Mouse (Mus musculus) forebrain, embryonic 10.5 days (tissue): ENCODE data around the gene Galr3. TPM values are rescaled to one million over a fixed set of nuclear protein-coding genes. Genes with fewer than 3 reads are reported as not detected.
"Not testable (repeated sequence)": the region's sequence is repeated elsewhere in the genome, so short reads cannot be mapped to it uniquely, and the experiment has no call there.

ENCODE experiments used
- DNase-seq: peaks from one replicate; pipeline ENCODE4 v3.0.0-alpha.2; 2017; ENCODE audit warnings: low spot score; ENCODE audit errors: extremely low spot score
- H3K27ac ChIP-seq: fragments of 300-500 bp; sonication (generic); 2 replicates; pipeline ENCODE4 v1.5.1; 2016; ENCODE audit warnings: mild to moderate bottlenecking
- H3K27me3 ChIP-seq: fragments of 300-500 bp; sonication (generic); 2 replicates; pipeline ENCODE4 v1.6.1; 2016; ENCODE audit warnings: mild to moderate bottlenecking; ENCODE audit not compliant: poor library complexity, severe bottlenecking
- H3K36me3 ChIP-seq: fragments of 300-500 bp; sonication (generic); replicated peaks from 2 replicates; pipeline ENCODE4 v1.6.1; 2016; ENCODE audit warnings: mild to moderate bottlenecking, moderate library complexity
- H3K4me1 ChIP-seq: fragments of 300-500 bp; sonication (generic); 2 replicates; pipeline ENCODE4 v1.6.1; 2016
- H3K4me3 ChIP-seq: fragments of 300-500 bp; sonication (generic); 2 replicates; pipeline ENCODE4 v1.5.1; 2016; ENCODE audit warnings: mild to moderate bottlenecking, moderate library complexity
- H3K9me3 ChIP-seq: fragments of 300-500 bp; sonication (generic); 2 replicates; pipeline ENCODE4 v1.6.1; 2016; ENCODE audit warnings: mild to moderate bottlenecking, moderate library complexity
- WGBS: fragments of 180-500 bp; shearing (Covaris S2); methylation state at CpG from one replicate; pipeline ENCODE4 v1.1.7; 2016; 5-methylcytosine and 5-hydroxymethylcytosine counted together
- polyA plus RNA-seq: library from polyadenylated mRNA; unstranded; fragments of >200 nt; fragmentation: Nextera tagmentation; extraction: Ambion mirVana; gene quantifications from 2 replicates; pipeline ENCODE4 v1.2.1, GENCODE M21; 2016

Galr3 gene
- polyA plus RNA-seq, 1 experiment from 2014 or later = not detected

DNA sequence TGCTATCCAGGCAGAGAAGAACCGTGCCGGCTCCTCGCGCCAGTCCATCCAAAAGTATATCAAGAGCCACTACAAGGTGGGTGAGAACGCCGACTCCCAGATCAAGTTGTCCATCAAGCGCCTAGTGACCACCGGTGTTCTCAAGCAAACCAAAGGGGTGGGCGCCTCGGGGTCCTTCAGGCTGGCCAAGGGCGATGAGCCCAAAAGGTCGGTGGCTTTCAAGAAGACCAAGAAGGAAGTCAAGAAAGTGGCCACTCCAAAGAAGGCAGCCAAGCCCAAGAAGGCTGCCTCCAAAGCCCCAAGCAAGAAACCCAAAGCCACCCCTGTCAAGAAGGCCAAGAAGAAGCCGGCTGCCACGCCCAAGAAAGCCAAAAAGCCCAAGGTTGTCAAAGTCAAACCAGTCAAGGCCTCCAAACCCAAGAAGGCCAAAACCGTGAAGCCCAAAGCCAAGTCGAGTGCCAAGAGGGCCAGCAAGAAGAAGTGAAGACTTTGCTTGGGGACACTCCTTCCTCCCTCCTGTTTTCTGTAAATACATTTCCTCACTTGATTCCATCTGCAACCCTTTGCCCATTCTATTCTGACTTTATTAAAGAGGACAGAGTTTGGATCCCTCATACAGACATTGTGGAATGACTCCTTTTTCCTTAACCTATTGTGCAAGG, 12.7 kb upstream of the Galr3 start:
- H3K36me3 ChIP-seq = no peaks in the 10 kb centered on the region; the same call in 1 of the 2 replicates
- 35% methylated on average over 16 of the region's 16 CpGs for WGBS
- peaks cover 71% of the 10 kb centered on the region for H3K4me1 ChIP-seq
- H3K27ac ChIP-seq = peak overlapping the region; percentile 99
- no peaks in the 10 kb centered on the region for H3K9me3 ChIP-seq
- H3K4me3 ChIP-seq = peak overlapping the region; percentile 73
- peak; percentile 43 for DNase-seq
- peaks cover 32% of the 10 kb centered on the region for H3K27me3 ChIP-seq

DNA sequence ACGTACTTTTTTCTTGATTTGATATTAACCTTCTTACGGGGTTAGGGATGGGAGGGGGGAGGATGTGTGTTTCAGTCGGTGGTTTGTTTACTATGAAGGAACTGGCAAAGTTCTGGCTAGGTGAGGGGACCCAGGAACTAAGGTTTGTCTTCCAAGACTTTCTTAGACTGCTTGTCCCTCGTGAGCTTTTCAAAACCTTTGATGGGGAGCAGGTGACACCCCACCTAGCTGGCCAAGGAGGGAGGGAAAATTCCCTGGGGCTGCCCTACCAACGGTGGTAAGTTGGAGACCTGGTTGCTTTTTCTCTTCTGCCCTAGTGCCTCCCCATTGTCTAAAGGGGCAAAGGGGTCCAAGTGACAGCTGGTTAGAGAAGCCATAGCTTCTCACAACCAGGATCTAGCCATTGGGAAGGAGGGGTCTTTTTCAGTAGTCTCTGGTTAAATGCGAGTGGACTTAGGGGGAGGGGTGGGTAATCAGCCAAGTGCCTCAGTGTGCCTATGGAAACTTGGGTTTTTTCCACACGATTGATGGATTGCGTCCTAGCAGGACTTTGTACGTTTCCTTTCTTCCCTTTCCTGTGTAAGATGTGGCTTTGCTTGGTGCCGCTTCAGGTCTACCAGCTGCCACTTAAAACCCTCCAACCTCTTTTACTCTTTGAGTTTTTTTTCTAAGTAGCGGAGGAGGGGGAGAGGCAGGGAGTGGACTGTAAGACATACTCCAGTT, 12.0 kb upstream of the Galr3 start:
- no peaks in the 10 kb centered on the region for H3K9me3 ChIP-seq
- DNase-seq = peak; percentile 33
- peak overlapping the region; percentile 73 for H3K4me3 ChIP-seq
- peaks cover 71% of the 10 kb centered on the region for H3K4me1 ChIP-seq
- no peaks in the 10 kb centered on the region; the same call in 1 of the 2 replicates for H3K36me3 ChIP-seq
- 19% methylated on average over 11 of the region's 11 CpGs for WGBS
- H3K27me3 ChIP-seq = peaks cover 29% of the 10 kb centered on the region
- H3K27ac ChIP-seq = peak overlapping the region; percentile 99

DNA sequence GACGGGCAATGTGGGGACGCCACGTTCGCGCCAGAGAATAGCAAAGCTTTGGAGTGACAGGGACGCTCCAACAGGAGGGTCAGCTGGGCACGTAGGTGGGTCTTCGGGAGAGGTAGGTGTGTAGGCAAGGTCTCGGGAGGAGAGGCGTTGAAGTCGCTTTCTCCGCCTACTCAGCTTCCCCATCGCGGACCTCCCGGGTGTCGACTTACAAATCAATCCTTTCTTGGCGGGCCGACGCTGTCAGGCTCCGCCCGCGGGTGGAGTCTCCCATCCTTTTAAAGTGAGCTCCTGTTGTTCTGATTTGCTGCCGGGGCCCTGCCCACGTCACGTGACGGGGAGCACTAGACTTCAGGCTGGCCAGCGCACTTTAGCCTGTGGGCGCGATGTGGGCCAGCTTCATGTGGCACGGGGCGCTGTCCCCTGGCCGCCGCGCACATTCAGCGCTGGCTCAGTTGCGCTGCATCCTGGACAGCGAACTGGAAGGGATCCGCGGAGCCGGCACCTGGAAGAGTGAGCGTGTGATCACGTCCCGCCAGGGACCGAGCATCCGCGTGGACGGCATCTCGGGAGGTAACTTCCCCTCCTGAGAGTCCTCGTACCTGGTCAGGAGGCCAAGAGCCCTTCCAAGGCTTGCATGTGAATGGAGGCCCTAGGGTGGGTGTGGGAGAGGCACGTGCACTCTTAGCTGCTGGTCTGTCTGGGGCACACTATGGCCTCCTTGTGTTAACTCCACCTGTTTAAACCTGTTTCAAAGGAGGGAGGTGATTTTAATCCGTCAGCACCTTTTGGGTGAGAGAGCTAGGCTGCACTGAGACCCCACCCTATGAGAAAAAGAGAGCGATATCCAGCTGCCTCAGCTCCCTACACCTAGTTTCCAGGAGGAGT, 10.9 kb upstream of the Galr3 start:
- H3K4me1 ChIP-seq = peaks cover 64% of the 10 kb centered on the region
- peak; percentile 95 for DNase-seq
- peak overlapping the region; percentile 73 for H3K4me3 ChIP-seq
- no peaks in the 10 kb centered on the region for H3K9me3 ChIP-seq
- H3K36me3 ChIP-seq = peaks cover 9% of the 10 kb centered on the region
- 1% methylated on average over 52 of the region's 52 CpGs for WGBS
- H3K27ac ChIP-seq = peak overlapping the region; percentile 99
- peaks cover 18% of the 10 kb centered on the region for H3K27me3 ChIP-seq

DNA sequence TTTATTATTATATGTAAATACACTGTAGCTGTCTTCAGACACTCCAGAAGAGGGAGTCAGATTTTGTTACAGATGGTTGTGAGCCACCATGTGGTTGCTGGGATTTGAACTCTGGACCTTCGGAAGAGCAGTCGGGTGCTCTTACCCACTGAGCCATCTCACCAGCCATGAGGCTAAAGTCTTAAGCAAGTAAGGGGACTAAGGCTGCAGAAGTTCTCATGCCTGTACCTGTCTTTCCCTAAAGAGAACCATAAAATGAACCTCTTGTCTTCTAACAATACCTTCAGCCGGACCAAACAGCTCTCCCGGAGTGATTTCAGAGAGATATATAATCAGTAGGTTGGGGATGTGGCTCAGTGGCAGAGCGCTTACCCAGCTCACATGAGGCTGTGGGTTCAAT, 9.8 kb upstream of the Galr3 start:
- not testable (repeated sequence) for H3K27me3 ChIP-seq, H3K9me3 ChIP-seq, DNase-seq, H3K4me3 ChIP-seq, H3K27ac ChIP-seq
- Histone ChIP-seq H3K36me3 (peaks cover 20% of the 10 kb centered on the region), H3K4me1 (peaks cover 53% of the 10 kb centered on the region)
- 90% methylated on average over 5 of the region's 5 CpGs for WGBS

DNA sequence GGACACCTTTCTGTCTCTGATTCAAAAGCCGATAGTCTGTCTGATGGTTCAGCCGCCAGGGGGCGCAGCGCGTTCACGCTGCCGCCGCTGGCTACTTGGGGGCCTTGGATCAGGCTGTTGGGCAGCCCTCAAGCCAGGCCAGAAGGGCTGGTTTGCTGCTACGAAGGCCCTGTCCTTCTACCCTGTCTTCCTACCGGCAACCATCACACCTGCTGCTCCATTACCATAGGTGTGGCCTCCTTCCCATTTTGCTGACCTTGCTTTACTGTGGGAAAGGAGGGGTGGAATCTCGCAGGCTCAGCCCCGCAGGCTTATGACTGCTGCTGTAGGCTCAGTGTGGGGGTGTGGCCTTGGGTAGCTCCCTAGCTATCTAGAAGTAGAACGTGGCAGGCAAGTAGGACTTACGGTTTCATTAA, 3.8 kb upstream of the Galr3 start:
- H3K27ac ChIP-seq = no peak overlapping the region
- H3K9me3 ChIP-seq = no peaks in the 10 kb centered on the region
- peak; percentile 80 for DNase-seq
- H3K27me3 ChIP-seq = peaks cover 45% of the 10 kb centered on the region
- H3K36me3 ChIP-seq = peaks cover 28% of the 10 kb centered on the region
- H3K4me1 ChIP-seq = peaks cover 44% of the 10 kb centered on the region
- H3K4me3 ChIP-seq = no peak overlapping the region
- 15% methylated on average over 14 of the region's 14 CpGs for WGBS

DNA sequence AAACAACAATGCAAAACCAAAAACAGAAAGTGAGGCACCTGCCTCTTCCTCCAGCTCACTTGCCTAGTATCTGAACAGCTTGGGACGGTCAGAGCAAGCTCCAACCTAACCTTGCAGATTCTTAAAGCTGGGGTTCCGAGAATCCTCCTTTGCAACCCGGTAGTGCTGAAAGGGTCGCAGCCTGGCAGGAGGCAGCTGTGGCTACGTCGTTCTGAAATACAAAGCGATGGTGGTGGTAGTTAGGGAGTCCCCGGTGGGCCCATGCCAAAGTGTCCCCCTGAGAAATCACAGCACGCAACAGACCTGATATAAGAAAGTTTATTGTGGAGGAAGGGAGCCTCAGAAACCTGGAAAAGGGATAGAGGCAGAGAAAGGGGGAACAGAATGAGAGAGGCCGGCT, 3.4 kb upstream of the Galr3 start:
- 70% methylated on average over 10 of the region's 10 CpGs for WGBS
- H3K36me3 ChIP-seq = peaks cover 28% of the 10 kb centered on the region
- H3K27me3 ChIP-seq = peaks cover 49% of the 10 kb centered on the region
- no peak overlapping the region for H3K27ac ChIP-seq
- H3K4me1 ChIP-seq = peaks cover 48% of the 10 kb centered on the region
- no peak for DNase-seq
- H3K4me3 ChIP-seq = no peak overlapping the region
- no peaks in the 10 kb centered on the region for H3K9me3 ChIP-seq

DNA sequence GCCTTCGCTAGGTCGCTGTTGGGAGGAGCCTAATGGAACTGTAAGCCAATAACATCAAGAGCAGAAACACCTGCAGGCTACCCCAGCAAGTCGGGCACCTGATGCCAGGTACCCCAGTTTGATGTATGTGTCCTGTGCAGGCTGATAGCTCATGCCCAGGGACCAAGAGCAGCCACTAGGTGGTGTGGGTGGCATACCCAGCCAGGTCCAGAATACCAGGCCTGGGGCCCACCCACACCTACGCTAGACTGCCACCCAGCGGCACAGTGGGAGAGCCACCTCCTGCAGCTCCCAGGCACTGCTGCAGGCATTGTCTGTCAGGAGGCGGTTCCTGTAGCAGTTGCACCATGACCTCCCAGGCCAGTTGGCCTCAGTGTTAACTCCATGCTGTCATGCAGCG, 2.8 kb upstream of the Galr3 start:
- no peak overlapping the region for H3K27ac ChIP-seq
- peaks cover 28% of the 10 kb centered on the region for H3K36me3 ChIP-seq
- WGBS = 21% methylated on average over 7 of the region's 7 CpGs
- DNase-seq = peak; percentile 62
- H3K4me3 ChIP-seq = peak overlapping the region; percentile 2; the same call in 1 of the 2 replicates
- peaks cover 51% of the 10 kb centered on the region for H3K4me1 ChIP-seq
- no peaks in the 10 kb centered on the region for H3K9me3 ChIP-seq
- H3K27me3 ChIP-seq = peaks cover 54% of the 10 kb centered on the region

DNA sequence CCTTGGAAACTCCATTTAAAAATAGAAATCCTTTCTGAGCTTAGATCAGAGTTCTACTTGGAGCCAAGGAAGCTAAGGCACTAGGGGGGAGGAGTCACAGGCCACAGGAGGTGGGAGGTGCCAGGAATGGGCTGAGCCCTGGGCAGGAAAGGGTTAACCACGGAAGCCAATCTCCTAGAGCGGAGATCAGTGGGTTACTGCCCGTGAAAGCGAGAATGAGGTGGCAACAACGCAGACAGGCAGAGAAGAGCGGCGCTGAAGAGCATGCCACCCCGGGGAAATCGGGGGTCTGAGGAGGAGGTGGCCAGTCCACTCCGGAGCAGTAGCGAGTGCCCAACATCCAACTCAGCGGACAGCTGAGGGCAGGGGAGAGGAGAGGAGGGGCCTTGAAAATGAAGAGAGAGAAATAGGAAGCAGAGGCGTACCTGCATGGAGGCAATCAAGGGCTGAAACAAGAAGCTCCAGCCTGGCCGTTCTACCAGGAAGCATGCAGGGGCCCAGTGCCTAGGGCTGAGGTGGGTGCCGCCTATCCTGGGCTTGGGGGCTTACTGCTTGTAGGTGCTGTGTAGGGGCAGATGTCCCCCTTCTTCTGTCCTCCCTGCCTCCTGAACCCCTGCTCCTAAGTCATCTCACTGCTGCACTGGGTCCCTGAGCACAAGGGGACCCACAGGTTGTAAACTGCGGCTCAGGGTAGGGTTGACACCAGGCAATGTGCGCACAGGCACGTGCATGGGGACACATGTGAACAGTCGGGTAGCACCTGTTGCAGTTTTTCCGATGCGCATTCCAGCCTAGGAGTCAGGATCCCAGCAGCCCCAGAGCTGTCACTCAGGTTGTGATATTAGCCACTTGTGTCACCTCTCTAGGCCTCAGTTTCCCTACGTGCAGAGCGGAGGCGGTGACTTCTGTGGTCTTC, 926 bp upstream of the Galr3 start:
- WGBS = 19% methylated on average over 24 of the region's 24 CpGs
- Histone ChIP-seq H3K36me3 (peaks cover 20% of the 10 kb centered on the region), H3K4me3 (peak overlapping the region; percentile 34), H3K27ac (no peak overlapping the region), H3K4me1 (peaks cover 66% of the 10 kb centered on the region), H3K9me3 (no peaks in the 10 kb centered on the region), H3K27me3 (peaks cover 72% of the 10 kb centered on the region)
- no peak for DNase-seq

DNA sequence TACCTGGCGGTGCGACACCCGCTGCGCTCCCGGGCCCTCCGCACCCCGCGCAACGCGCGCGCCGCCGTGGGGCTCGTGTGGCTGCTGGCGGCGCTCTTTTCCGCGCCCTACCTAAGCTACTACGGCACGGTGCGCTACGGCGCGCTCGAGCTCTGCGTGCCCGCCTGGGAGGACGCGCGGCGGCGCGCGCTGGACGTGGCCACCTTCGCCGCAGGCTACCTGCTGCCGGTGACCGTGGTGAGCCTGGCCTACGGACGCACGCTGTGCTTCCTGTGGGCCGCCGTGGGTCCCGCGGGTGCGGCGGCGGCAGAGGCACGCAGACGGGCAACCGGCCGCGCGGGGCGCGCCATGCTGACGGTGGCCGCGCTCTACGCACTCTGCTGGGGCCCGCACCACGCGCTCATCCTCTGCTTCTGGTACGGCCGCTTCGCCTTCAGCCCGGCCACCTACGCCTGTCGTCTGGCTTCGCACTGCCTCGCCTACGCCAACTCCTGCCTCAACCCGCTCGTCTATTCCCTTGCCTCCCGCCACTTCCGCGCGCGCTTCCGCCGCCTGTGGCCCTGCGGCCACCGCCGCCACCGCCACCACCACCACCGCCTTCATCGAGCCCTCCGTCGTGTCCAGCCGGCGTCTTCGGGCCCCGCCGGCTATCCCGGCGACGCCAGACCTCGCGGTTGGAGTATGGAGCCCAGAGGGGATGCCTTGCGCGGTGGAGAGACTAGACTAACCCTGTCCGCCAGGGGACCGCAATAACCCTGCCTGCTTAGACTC, 1.2 kb downstream of the Galr3 start:
- no peak for DNase-seq
- peak overlapping the region; percentile 54; the same call in 1 of the 2 replicates for H3K27ac ChIP-seq
- peak overlapping the region; percentile 61 for H3K4me3 ChIP-seq
- peaks cover 84% of the 10 kb centered on the region for H3K27me3 ChIP-seq
- WGBS = under 1% methylated on average over 105 of the region's 105 CpGs
- no peaks in the 10 kb centered on the region for H3K36me3 ChIP-seq
- no peaks in the 10 kb centered on the region for H3K9me3 ChIP-seq
- H3K4me1 ChIP-seq = peaks cover 62% of the 10 kb centered on the region

DNA sequence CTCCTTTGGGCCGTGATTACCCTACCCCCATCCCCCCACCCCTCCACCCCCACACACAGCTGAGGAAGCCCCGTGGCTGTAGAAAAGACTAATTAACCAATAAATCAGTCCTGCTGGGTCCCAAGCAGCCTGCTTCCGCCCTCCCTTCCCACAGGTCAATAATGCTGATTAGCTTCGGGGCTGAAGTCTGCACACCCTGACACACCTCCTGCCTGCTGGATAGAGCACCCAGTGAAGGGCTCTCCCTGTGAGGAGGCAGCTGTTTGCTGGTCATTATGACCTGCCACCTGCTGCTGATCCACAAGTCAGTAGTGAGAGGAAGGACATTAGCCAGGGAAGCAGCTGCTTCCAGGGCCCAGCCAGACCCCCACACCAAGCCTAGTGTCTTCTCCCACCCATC, 3.2 kb downstream of the Galr3 start:
- Histone ChIP-seq H3K4me1 (peaks cover 46% of the 10 kb centered on the region), H3K4me3 (no peak overlapping the region), H3K27ac (0 out of 2 replicates have a peak overlapping the region, but pooled peaks have one; percentile 15), H3K36me3 (no peaks in the 10 kb centered on the region), H3K9me3 (no peaks in the 10 kb centered on the region), H3K27me3 (peaks cover 72% of the 10 kb centered on the region)
- no peak for DNase-seq
- 9% methylated on average over 4 of the region's 4 CpGs for WGBS

DNA sequence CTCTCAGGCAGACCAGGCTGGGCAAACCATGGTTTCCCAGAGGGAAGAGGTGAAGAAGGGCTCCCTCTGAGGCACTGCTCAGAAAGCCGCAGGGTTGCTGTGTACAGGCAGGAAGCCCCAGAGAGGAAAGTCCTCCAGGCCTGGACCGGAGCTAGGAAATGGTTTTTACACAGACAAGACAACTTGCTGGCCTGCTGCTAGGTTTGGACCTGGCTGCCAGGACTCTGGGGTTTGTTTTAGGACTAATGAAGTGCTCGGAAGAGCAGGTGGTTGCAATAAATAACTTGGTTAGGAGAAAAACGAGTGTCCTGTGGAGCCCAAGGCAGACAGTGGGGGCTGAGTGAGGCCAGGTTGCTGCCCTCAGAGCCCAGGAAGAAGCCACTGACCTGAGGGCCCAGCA, 6.5 kb downstream of the Galr3 start:
- 78% methylated on average over 4 of the region's 4 CpGs for WGBS
- Histone ChIP-seq H3K9me3 (no peaks in the 10 kb centered on the region), H3K27ac (no peak overlapping the region), H3K4me3 (no peak overlapping the region), H3K4me1 (peaks cover 30% of the 10 kb centered on the region), H3K36me3 (peaks cover 11% of the 10 kb centered on the region), H3K27me3 (peaks cover 39% of the 10 kb centered on the region)
- DNase-seq = no peak
